ENCODE assay signal across 14 mouse cellular contexts in the genomic region with DNA sequence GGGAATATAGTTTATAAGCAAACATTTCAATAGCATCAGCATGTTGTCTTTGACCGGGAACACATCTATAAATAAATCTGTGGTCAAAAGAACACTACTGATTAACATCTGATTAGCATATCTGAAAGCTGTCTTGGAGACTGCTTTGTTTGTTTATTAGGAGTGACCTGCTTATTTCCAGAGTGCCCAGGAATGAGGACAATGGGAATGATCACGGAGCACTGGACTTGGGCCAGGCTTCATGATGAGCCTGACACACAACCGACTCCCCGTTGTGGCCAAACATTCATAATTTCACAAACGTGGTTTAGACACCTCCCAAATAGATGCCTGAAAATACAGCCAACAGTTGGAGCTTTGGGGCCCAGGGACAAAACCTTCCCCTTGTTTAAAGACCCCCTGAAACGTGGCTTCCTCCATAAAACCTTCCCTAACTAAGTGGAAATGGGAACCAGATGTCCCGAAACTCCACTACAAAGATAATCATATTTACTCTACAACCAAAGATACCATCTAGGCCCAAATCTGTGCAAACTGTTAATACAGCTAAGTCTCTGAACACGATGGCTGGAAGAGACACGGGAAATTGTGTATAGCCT.
DNase-seq lines count a peak whose midpoint lies in the region; ATAC-seq and TF ChIP-seq lines count a peak whose summit lies in the region.
"Had no signal": no experiment of that assay in that cellular context is flagged by ENCODE, and none has a peak within 500 bp of the region (broad histone marks: within the 10 kb centered on the region; RNA-seq: fewer than 3 reads in every experiment).

No protein-coding gene starts in this region.

- H3K27ac ChIP-seq in lung, embryonic 16.5 days (ENCODE audit: low read length), result peak overlapping the region; percentile 75
- H3K27ac ChIP-seq in embryonic facial prominence, embryonic 11.5 days (replicated peaks; ENCODE audit: low read depth, low read length), result no peak overlapping the region
- no peak overlapping the region; the same call in 1 of the 2 replicates for H3K27ac ChIP-seq in limb, embryonic 14.5 days (replicated peaks; ENCODE audit: low read depth, low read length)

- no peaks in the 10 kb centered on the region for H3K9me3 ChIP-seq in lung, embryonic 16.5 days (ENCODE audit: control insufficient read depth, low read length)
- H3K9me3 ChIP-seq in embryonic facial prominence, embryonic 11.5 days (replicated peaks; ENCODE audit: control insufficient read depth, low read length), result no peaks in the 10 kb centered on the region
- H3K9me3 ChIP-seq in limb, embryonic 14.5 days (ENCODE audit: control insufficient read depth, low read length), result no peaks in the 10 kb centered on the region
- H3K9me3 ChIP-seq: heart, embryonic 12.5 days had no signal

- H3K9ac ChIP-seq in lung, embryonic 16.5 days (ENCODE audit: low read length), result no peak overlapping the region
- H3K9ac ChIP-seq in embryonic facial prominence, embryonic 11.5 days (replicated peaks; ENCODE audit: low read length), result no peak overlapping the region
- H3K9ac ChIP-seq in limb, embryonic 14.5 days (ENCODE audit: low read depth, low read length, severe bottlenecking), result no peak overlapping the region
- H3K9ac ChIP-seq: heart, embryonic 12.5 days had no signal

- H3K4me2 ChIP-seq in lung, embryonic 16.5 days (ENCODE audit: low read depth, low read length), result no peak overlapping the region
- H3K4me2 ChIP-seq in embryonic facial prominence, embryonic 11.5 days (ENCODE audit: low read depth, low read length), result no peak overlapping the region
- H3K4me2 ChIP-seq in limb, embryonic 14.5 days (replicated peaks; ENCODE audit: low read depth, low read length, severe bottlenecking), result no peak overlapping the region
- H3K4me2 ChIP-seq: heart, embryonic 12.5 days had no signal

- H3K36me3 ChIP-seq in lung, embryonic 16.5 days (ENCODE audit: control insufficient read depth, insufficient read depth, low read length), result no peaks in the 10 kb centered on the region
- H3K36me3 ChIP-seq in embryonic facial prominence, embryonic 11.5 days (replicated peaks; ENCODE audit: control insufficient read depth, insufficient read depth, low read depth, low read length), result no peaks in the 10 kb centered on the region
- H3K36me3 ChIP-seq in limb, embryonic 14.5 days (ENCODE audit: control insufficient read depth, insufficient read depth, low read length), result no peaks in the 10 kb centered on the region
- H3K36me3 ChIP-seq: heart, embryonic 12.5 days had no signal

- DNase-seq in cerebellum, postnatal 36 days, result peak; percentile 35 to 38
- DNase-seq in cerebellum, adult 9-10 months, result no peak
- no peak for DNase-seq in lung, postnatal 25 days (ENCODE audit: low spot score)
- DNase-seq in embryonic facial prominence, embryonic 11.5 days (ENCODE audit: low spot score), result peak; percentile 81
- peak; percentile 80 for DNase-seq in limb, embryonic 14.5 days (ENCODE audit: low spot score)
- no peak for DNase-seq in testis, postnatal 10 days (ENCODE audit: low spot score)
- no peak for DNase-seq in adrenal gland, adult 18-20 months (ENCODE audit: low spot score in 2 of 2)
- DNase-seq: adrenal gland, postnatal 10 days; liver; thymus, postnatal 14 days had no signal

- WGBS in lung, embryonic 16.5 days, result 31% methylated on average over 9 of the region's 9 CpGs
- 35% methylated on average over 9 of the region's 9 CpGs for WGBS in embryonic facial prominence, embryonic 11.5 days
- 15% methylated on average over 9 of the region's 9 CpGs for WGBS in limb, embryonic 14.5 days

- H3K27me3 ChIP-seq in lung, embryonic 16.5 days (ENCODE audit: control insufficient read depth, insufficient read depth, low read depth, low read length), result no peaks in the 10 kb centered on the region
- no peaks in the 10 kb centered on the region for H3K27me3 ChIP-seq in embryonic facial prominence, embryonic 11.5 days (ENCODE audit: control insufficient read depth, insufficient read depth, low read length)
- no peaks in the 10 kb centered on the region for H3K27me3 ChIP-seq in limb, embryonic 14.5 days (ENCODE audit: control insufficient read depth, insufficient read depth, low read length)
- H3K27me3 ChIP-seq: heart, embryonic 12.5 days had no signal

- peak; percentile 91 for ATAC-seq in lung, embryonic 16.5 days (ENCODE audit: low read depth)
- no peak for ATAC-seq in embryonic facial prominence, embryonic 11.5 days (replicated peaks; ENCODE audit: insufficient number of reproducible peaks, low FRiP score, low TSS enrichment, low read depth)
- ATAC-seq in limb, embryonic 14.5 days (ENCODE audit: low FRiP score, low read depth), result peak; percentile 63
- ATAC-seq: forebrain, embryonic 16.5 days; inflammation-experienced regulatory T-cells, adult 6 months had no signal

- no peak overlapping the region for H3K4me3 ChIP-seq in lung, embryonic 16.5 days (ENCODE audit: low read length)
- H3K4me3 ChIP-seq in embryonic facial prominence, embryonic 11.5 days (ENCODE audit: low read depth, low read length), result no peak overlapping the region
- H3K4me3 ChIP-seq in limb, embryonic 14.5 days (replicated peaks; ENCODE audit: low read length), result no peak overlapping the region
- H3K4me3 ChIP-seq: heart, embryonic 12.5 days had no signal

- no peak for TF ChIP-seq POLR2A in limb, embryonic 14.5 days (IDR thresholded peaks at IDR 0.05; ENCODE audit: borderline replicate concordance, extremely low read depth, insufficient read depth, insufficient read length)

- H3K4me1 ChIP-seq in lung, embryonic 16.5 days (replicated peaks; ENCODE audit: control insufficient read depth, insufficient read depth, low read length), result no peaks in the 10 kb centered on the region
- no peaks in the 10 kb centered on the region for H3K4me1 ChIP-seq in embryonic facial prominence, embryonic 11.5 days (ENCODE audit: control insufficient read depth, insufficient read depth, low read length)
- H3K4me1 ChIP-seq in limb, embryonic 14.5 days (ENCODE audit: control insufficient read depth, insufficient read depth, low read length), result peaks cover 13% of the 10 kb centered on the region
- H3K4me1 ChIP-seq: heart, embryonic 12.5 days had no signal

Comparison
In these comparisons a context has a peak if more than half of its experiments do, and no peak if none do; other contexts are left out.
1. DNase-seq: peak in cerebellum, postnatal 36 days (2 of 2), embryonic facial prominence, embryonic 11.5 days (single experiment) and limb, embryonic 14.5 days (single experiment); none in cerebellum, adult 9-10 months (single experiment), lung, postnatal 25 days (single experiment), testis, postnatal 10 days (single experiment) and adrenal gland, adult 18-20 months (0 of 2).